Mouse (Mus musculus) embryonic stem cell, embryonic (primary cell): ENCODE data around the gene Gm10272.

ENCODE experiments used
- CTCF ChIA-PET, 4 experiments: fragments of 300-600 bp in 2 of 4; fragments of 350-600 bp in 2 of 4; sonication (Branson Sonifier 250); formaldehyde crosslinking; loops; one replicate each; lab custom pipeline; 2022; ENCODE audit warnings: inconsistent platforms in 2 of 4; lab: Charles Lee
- POLR2A ChIA-PET, 4 experiments: fragments of 300-600 bp in 2 of 4; fragments of 350-600 bp in 2 of 4; sonication (Branson Sonifier 250); formaldehyde crosslinking; loops; one replicate each; lab custom pipeline; 2022; ENCODE audit warnings: antibody characterized with exemption in 4 of 4, inconsistent platforms in 1 of 4; lab: Charles Lee

Gm10272 gene

GRCm38 (mm10) chr10:77706326-77706725 is at the start of gene Gm10272:
TSS of gene Gm10272 (plus strand) at chr10:77706626.
- CTCF ChIA-PET = interaction anchor here in 1 of 4 experiments (0.6 kb wide), 1 partner anchor 163 kb away, joined by 5 read pairs; no protein-coding TSS in a partner anchor
- POLR2A ChIA-PET = no interaction called here

- POLR2A ChIA-PET = interaction anchor here in 1 of 4 experiments (1.4 kb wide), 1 partner anchor 9 kb away, joined by 3 read pairs; no protein-coding TSS in a partner anchor
- CTCF ChIA-PET = interaction anchor here in 1 of 4 experiments (1.3 kb wide), 1 partner anchor 115 kb away, joined by 3 read pairs; no protein-coding TSS in a partner anchor
Observed at GRCm38 (mm10) chr10:77658286-77658994, 48.0 kb upstream of the Gm10272 start.

- ChIA-PET CTCF (interaction anchor here in 1 of 4 experiments (0.6 kb wide), 2 partner anchors 61 to 327 kb away, joined by 3 read pairs; no protein-coding TSS in a partner anchor), POLR2A (interaction anchor here in 2 of 4 experiments (0.5 to 1.2 kb wide), 2 partner anchors 15 to 20 kb away, joined by 3 to 4 read pairs; no protein-coding TSS in a partner anchor)
Observed at GRCm38 (mm10) chr10:77663949-77664665, 42.3 kb upstream of the Gm10272 start.

- POLR2A ChIA-PET = interaction anchor here in 2 of 4 experiments (0.6 to 0.9 kb wide), 2 partner anchors 18 to 269 kb away, joined by 3 to 6 read pairs; no protein-coding TSS in a partner anchor
Observed at GRCm38 (mm10) chr10:77666342-77666741, 40.1 kb upstream of the Gm10272 start.

GRCm38 (mm10) chr10:77667402-77667801 is 39.0 kb upstream of the Gm10272 start:
- POLR2A ChIA-PET = interaction anchor here in 1 of 4 experiments (0.7 kb wide), 1 partner anchor 19 kb away, joined by 4 read pairs; the partner anchor contains the start of gene Tspear
- CTCF ChIA-PET = interaction anchor here in 1 of 4 experiments (1.2 kb wide), 1 partner anchor 211 kb away, joined by 3 read pairs; no protein-coding TSS in a partner anchor

More at GRCm38 (mm10) chr10:77666342-77666741, 40.1 kb upstream of the Gm10272 start:
- CTCF ChIA-PET = interaction anchor here in 2 of 4 experiments (0.6 to 1.2 kb wide), 2 partner anchors 115 to 212 kb away, joined by 3 read pairs; no protein-coding TSS in a partner anchor

GRCm38 (mm10) chr10:77670710-77671109 is 35.7 kb upstream of the Gm10272 start:
- ChIA-PET POLR2A (no interaction called here), CTCF (interaction anchor here in 1 of 4 experiments (0.6 kb wide), 1 partner anchor 339 kb away, joined by 4 read pairs; the partner anchor contains the start of gene Pfkl)

- CTCF ChIA-PET = no interaction called here
Observed at GRCm38 (mm10) chr10:77671519-77671918, 34.9 kb upstream of the Gm10272 start.

GRCm38 (mm10) chr10:77673765-77674164 is 32.7 kb upstream of the Gm10272 start:
- ChIA-PET POLR2A (interaction anchor here in 1 of 4 experiments (1.3 kb wide), 1 partner anchor 101 kb away, joined by 3 read pairs; no protein-coding TSS in a partner anchor), CTCF (no interaction called here)

More at GRCm38 (mm10) chr10:77671519-77671918, 34.9 kb upstream of the Gm10272 start:
- POLR2A ChIA-PET = interaction anchor here in 1 of 4 experiments (0.6 kb wide), 1 partner anchor 640 kb away, joined by 3 read pairs; no protein-coding TSS in a partner anchor

GRCm38 (mm10) chr10:77677562-77677961 is 28.9 kb upstream of the Gm10272 start:
- POLR2A ChIA-PET = no interaction called here
- CTCF ChIA-PET = no interaction called here

- ChIA-PET CTCF (no interaction called here), POLR2A (interaction anchor here in 2 of 4 experiments (0.7 to 1.1 kb wide), 2 partner anchors 50 to 57 kb away, joined by 3 to 7 read pairs; no protein-coding TSS in a partner anchor)
Observed at GRCm38 (mm10) chr10:77682994-77683393, 23.4 kb upstream of the Gm10272 start.

- CTCF ChIA-PET = interaction anchor here in 3 of 4 experiments (0.6 to 0.7 kb wide), 4 partner anchors 132 to 533 kb away, joined by 3 to 7 read pairs (median 3); no protein-coding TSS in a partner anchor
- POLR2A ChIA-PET = interaction anchor here in 3 of 4 experiments (0.6 to 1.3 kb wide), 9 partner anchors 17 to 722 kb away, joined by 3 to 6 read pairs (median 3); partner anchors contain the start of genes Krtap10-10 (in 1 of the 3), Pcbp3 (in 1 of the 3) and Pttg1ip (in 1 of the 3)
Observed at GRCm38 (mm10) chr10:77684181-77684580, 22.2 kb upstream of the Gm10272 start.

GRCm38 (mm10) chr10:77685895-77686664 is 20.3 kb upstream of the Gm10272 start, which contains the start of gene Tspear:
TSS of gene Tspear (plus strand) at chr10:77686569.
- CTCF ChIA-PET = interaction anchor here in 2 of 4 experiments (0.6 to 0.8 kb wide), 2 partner anchors 39 to 143 kb away, joined by 3 read pairs; no protein-coding TSS in a partner anchor
- POLR2A ChIA-PET = interaction anchor here in 3 of 4 experiments (0.5 to 0.7 kb wide), 4 partner anchors 19 to 1075 kb away, joined by 3 to 4 read pairs (median 3); no protein-coding TSS in a partner anchor

GRCm38 (mm10) chr10:77687021-77687420 is 19.4 kb upstream of the Gm10272 start:
- ChIA-PET CTCF (no interaction called here), POLR2A (interaction anchor here in 1 of 4 experiments (0.5 kb wide), 1 partner anchor 211 kb away, joined by 3 read pairs; no protein-coding TSS in a partner anchor)

- ChIA-PET POLR2A (interaction anchor here in 1 of 4 experiments (0.6 to 1.2 kb wide), 2 partner anchors 18 to 19 kb away, joined by 3 to 6 read pairs; no protein-coding TSS in a partner anchor), CTCF (interaction anchor here in 1 of 4 experiments (0.6 to 1.0 kb wide), 2 partner anchors 52 to 147 kb away, joined by 3 to 4 read pairs; partner anchors contain the start of gene Gm18596)
Observed at GRCm38 (mm10) chr10:77690356-77690807, 16.0 kb upstream of the Gm10272 start, which contains the start of gene Gm19402. TSS of gene Gm19402 (minus strand) at chr10:77690757.

GRCm38 (mm10) chr10:77697133-77697532 is 9.3 kb upstream of the Gm10272 start, which contains the start of gene Gm9508:
TSS of gene Gm9508 (minus strand) at chr10:77697233.
- CTCF ChIA-PET = interaction anchor here in 3 of 4 experiments (0.6 to 1.1 kb wide), 4 partner anchors 28 to 185 kb away, joined by 3 to 5 read pairs (median 4); no protein-coding TSS in a partner anchor
- POLR2A ChIA-PET = interaction anchor here in 2 of 4 experiments (0.5 to 1.8 kb wide), 3 partner anchors 9 to 205 kb away, joined by 3 to 6 read pairs (median 4); partner anchors contain the start of gene Lrrc3 (in 1 of the 2)

- ChIA-PET POLR2A (interaction anchor here in 2 of 4 experiments (0.7 kb wide), 4 partner anchors 19 to 294 kb away, joined by 3 to 6 read pairs (median 5); partner anchors contain the start of gene Gm19402 (in 1 of the 2)), CTCF (interaction anchor here in 2 of 4 experiments (0.7 kb wide), 2 partner anchors 10 to 269 kb away, joined by 3 to 4 read pairs; no protein-coding TSS in a partner anchor)
Observed at GRCm38 (mm10) chr10:77709831-77710230, 3.4 kb downstream of the Gm10272 start.
